Mouse (Mus musculus) intestine, postnatal 0 days (tissue): ENCODE measurements around the gene Mtap. TPM values are rescaled to one million over a fixed set of nuclear protein-coding genes. Genes with fewer than 3 reads are reported as not detected.

Experiments used
- ATAC-seq: fragments of 200-750 bp; cut with Nextera tagmentation; 2 replicates; pipeline ENCODE4 v1.8.0; 2017; ENCODE audit warnings: mild to moderate bottlenecking, moderate TSS enrichment, moderate library complexity
- H3K27ac ChIP-seq: fragments of 300-500 bp; sonication (generic); 2 replicates; pipeline ENCODE4 v1.5.1; 2014; ENCODE audit warnings: mild to moderate bottlenecking, low read depth, low read length, moderate library complexity
- H3K27me3 ChIP-seq: fragments of 300-500 bp; sonication (generic); replicated peaks from 2 replicates; pipeline ENCODE4 v1.6.1; 2014; ENCODE audit warnings: low read length, mixed read lengths; ENCODE audit not compliant: control insufficient read depth, insufficient read depth
- H3K36me3 ChIP-seq: fragments of 300-500 bp; sonication (generic); 2 replicates; pipeline ENCODE4 v1.6.1; 2014; ENCODE audit warnings: mild to moderate bottlenecking, moderate library complexity; ENCODE audit not compliant: control insufficient read depth, insufficient read depth
- H3K4me1 ChIP-seq: fragments of 300-500 bp; sonication (generic); replicated peaks from 2 replicates; pipeline ENCODE4 v1.6.1; 2014; ENCODE audit warnings: antibody characterized with exemption, low read length, mixed read lengths; ENCODE audit not compliant: control insufficient read depth, insufficient read depth
- H3K4me2 ChIP-seq: fragments of 300-500 bp; sonication (generic); replicated peaks from 2 replicates; pipeline ENCODE4 v1.6.1; 2014; ENCODE audit warnings: low read depth, mild to moderate bottlenecking, moderate library complexity
- H3K4me3 ChIP-seq: fragments of 300-500 bp; sonication (generic); 2 replicates; pipeline ENCODE4 v1.5.1; 2014; ENCODE audit warnings: low read depth, low read length
- H3K9ac ChIP-seq: fragments of 300-500 bp; sonication (generic); 2 replicates; pipeline ENCODE4 v1.6.1; 2014; ENCODE audit warnings: mild to moderate bottlenecking, low read depth, low read length
- H3K9me3 ChIP-seq: fragments of 300-500 bp; sonication (generic); 2 replicates; pipeline ENCODE4 v1.6.1; 2016; ENCODE audit warnings: mixed run types; ENCODE audit not compliant: control insufficient read depth
- CTCF ChIP-seq: sonication (generic); IDR thresholded peaks from 2 replicates; pipeline ENCODE4 v1.5.1; 2016; ENCODE audit warnings: low read depth, mild to moderate bottlenecking, control low read depth, antibody characterized with exemption, moderate library complexity
- WGBS: fragments of 180-500 bp; shearing (Covaris S2); extraction: QIAGEN DNeasy Blood & Tissue Kit; methylation state at CpG from one replicate; pipeline ENCODE4 v1.1.7; 2014; 5-methylcytosine and 5-hydroxymethylcytosine counted together
- polyA plus RNA-seq: library from polyadenylated mRNA; unstranded; fragments of >200 nt; fragmentation: Nextera tagmentation; extraction: Ambion mirVana; gene quantifications from 2 replicates; pipeline ENCODE4 v1.2.1, GENCODE M21; 2015

Mtap gene
- polyA plus RNA-seq, 1 experiment from 2014 or later: 13.2 TPM

- ATAC-seq: no peak
Measured at GRCm38 (mm10) chr4:89119900-89120299, 17.0 kb upstream of the Mtap start.

DNA sequence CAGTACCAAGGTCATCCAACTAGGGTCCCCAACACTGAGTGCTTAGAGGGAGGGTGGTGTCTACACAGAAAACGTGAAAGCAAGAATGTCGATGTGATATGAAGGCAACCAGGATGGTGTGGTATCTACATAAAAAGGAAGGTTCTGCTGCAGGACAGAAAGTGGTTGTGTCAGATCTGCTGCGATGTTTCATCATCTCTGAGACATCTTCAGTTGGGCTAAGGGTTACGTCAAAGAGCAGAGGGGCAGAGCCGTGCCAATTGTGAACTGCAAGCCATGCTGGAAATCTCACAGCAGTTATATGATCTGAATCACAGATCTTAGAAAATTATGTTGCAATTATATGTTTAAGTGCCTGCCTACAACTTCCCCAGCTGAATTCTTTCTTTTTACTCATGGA is 16.6 kb upstream of the Mtap start:
- Histone ChIP-seq H3K9me3 (no peaks in the 10 kb centered on the region), H3K27me3 (no peaks in the 10 kb centered on the region), H3K4me1 (no peaks in the 10 kb centered on the region), H3K27ac (no peak overlapping the region), H3K9ac (no peak overlapping the region), H3K36me3 (no peaks in the 10 kb centered on the region), H3K4me3 (no peak overlapping the region), H3K4me2 (no peak overlapping the region)
- WGBS: 82% methylated on average over 5 of the region's 5 CpGs
- TF ChIP-seq CTCF: no peak
- ATAC-seq: no peak

More at GRCm38 (mm10) chr4:89119900-89120299, 17.0 kb upstream of the Mtap start:
- no peak for TF ChIP-seq CTCF
- H3K9ac ChIP-seq: no peak overlapping the region
- no peaks in the 10 kb centered on the region for H3K9me3 ChIP-seq
- H3K4me1 ChIP-seq: no peaks in the 10 kb centered on the region
- no peaks in the 10 kb centered on the region for H3K27me3 ChIP-seq
- H3K4me3 ChIP-seq: no peak overlapping the region
- no peak overlapping the region for H3K4me2 ChIP-seq
- no peaks in the 10 kb centered on the region for H3K36me3 ChIP-seq
- no peak overlapping the region for H3K27ac ChIP-seq

DNA sequence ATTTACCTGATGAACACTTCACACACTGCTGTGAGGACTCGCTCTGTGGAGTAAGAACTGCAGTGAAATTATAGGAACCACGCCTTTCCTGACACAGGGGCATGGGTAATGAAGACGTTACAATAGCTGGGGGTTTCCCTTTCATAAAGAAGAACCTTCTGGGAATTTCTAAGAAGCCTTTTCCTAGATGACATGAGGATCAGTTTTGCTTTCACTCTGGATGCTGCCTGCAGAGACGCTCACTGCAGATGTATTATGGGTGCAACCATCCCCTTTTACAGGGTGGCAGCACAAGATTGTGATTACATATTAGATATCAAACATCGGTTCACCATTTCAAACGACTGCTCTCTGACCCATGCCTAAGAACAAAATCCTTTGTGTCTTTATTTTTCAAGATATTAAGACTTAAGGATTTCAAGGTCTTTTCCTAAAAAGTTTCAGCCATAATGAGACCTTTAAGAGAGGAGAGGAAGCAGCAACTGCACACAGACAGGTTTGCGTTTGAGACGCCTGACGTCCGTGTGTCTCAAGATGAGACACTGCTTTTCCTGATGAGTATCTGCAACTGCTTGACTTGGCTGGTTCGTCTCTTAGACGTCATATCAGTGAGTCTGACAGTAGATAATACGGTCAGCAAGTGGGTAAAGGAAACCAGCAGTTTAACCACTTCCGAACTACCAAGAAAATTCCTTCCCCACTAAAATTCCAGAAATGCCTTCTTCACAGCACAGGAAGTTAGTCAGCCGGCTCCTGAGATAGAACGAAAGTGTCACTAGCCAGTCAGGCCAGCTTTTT is 13.3 kb upstream of the Mtap start:
- H3K4me1 ChIP-seq: no peaks in the 10 kb centered on the region
- no peak overlapping the region for H3K27ac ChIP-seq
- ATAC-seq: no peak
- no peaks in the 10 kb centered on the region for H3K27me3 ChIP-seq
- no peak overlapping the region for H3K4me2 ChIP-seq
- no peaks in the 10 kb centered on the region for H3K36me3 ChIP-seq
- H3K9me3 ChIP-seq: no peaks in the 10 kb centered on the region
- no peak overlapping the region for H3K4me3 ChIP-seq
- no peak overlapping the region for H3K9ac ChIP-seq
- WGBS: 63% methylated on average over 16 of the region's 16 CpGs
- TF ChIP-seq CTCF: no peak

DNA sequence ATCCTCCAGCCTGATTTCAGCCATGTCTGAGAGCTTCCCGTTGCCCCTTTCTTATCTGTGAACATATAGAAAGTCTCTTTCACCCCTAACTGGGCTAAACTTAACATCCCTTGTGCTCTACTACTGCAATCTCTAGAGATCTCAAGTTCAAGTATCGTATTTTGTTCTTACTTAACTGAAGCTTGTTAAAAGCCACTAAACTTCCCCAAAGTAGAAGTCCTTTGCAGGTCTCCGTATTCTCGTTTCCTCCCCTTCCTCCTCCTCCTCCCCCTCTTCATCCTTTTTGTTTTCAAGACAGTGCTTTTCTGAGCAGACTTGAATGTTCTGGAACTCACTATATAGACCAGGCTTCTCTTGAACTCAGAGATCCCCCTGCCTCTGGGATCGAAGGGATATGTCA is 9.2 kb upstream of the Mtap start:
- no peak for ATAC-seq
- Histone ChIP-seq H3K4me1 (no peaks in the 10 kb centered on the region), H3K27ac (no peak overlapping the region), H3K9ac (no peak overlapping the region), H3K4me2 (no peak overlapping the region), H3K4me3 (no peak overlapping the region), H3K36me3 (no peaks in the 10 kb centered on the region), H3K27me3 (no peaks in the 10 kb centered on the region), H3K9me3 (no peaks in the 10 kb centered on the region)
- 48% methylated on average over 5 of the region's 5 CpGs for WGBS
- no peak for TF ChIP-seq CTCF

DNA sequence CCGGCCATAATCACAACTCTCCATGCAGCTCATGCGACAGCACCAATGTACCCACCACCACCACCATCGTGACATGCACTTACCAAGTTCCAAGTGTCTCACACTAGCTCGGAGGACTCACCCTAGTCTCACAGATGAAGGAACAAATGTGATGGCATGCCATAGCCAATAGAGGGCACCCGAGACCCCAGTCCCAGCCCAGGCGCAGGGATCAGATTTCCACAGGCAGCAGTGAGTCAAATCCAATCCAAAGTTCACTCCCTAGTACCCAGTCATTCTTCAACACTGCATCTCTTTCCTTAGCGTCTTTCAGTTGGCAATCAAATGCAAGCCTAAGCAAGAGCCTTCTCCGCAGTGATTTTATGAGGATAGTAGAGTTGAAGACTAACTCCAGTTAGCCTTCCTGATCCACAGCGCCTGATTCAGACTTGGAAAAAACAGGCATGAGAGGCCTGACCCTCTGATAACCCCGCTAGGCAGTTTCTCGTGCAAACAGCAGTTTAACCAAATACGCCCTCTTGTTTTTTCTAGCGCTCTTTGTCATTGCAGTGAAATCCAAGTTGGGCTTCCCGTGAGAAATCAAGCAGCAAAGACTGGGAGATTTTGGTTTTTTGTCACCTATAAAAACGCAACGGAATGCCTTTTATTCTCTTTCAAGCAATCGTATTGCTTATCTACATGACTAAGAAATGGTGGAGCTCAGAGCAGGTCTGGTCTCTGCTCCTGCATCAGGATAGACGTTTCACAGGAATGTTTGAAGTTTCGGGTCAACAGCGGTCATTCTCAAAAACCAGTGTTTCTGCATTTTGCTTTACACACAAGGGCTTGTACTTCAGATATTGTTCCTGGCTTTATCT is 8.6 kb upstream of the Mtap start:
- ATAC-seq: peak; percentile 90
- peak overlapping the region; percentile 50; the same call in 1 of the 2 replicates for H3K27ac ChIP-seq
- peak overlapping the region; percentile 16; the same call in 1 of the 2 replicates for H3K4me3 ChIP-seq
- H3K27me3 ChIP-seq: no peaks in the 10 kb centered on the region
- no peak overlapping the region for H3K9ac ChIP-seq
- no peaks in the 10 kb centered on the region for H3K36me3 ChIP-seq
- H3K9me3 ChIP-seq: no peaks in the 10 kb centered on the region
- peak; percentile 90 for TF ChIP-seq CTCF
- H3K4me1 ChIP-seq: no peaks in the 10 kb centered on the region
- peak overlapping the region; percentile 51 for H3K4me2 ChIP-seq
- 15% methylated on average over 20 of the region's 20 CpGs for WGBS

DNA sequence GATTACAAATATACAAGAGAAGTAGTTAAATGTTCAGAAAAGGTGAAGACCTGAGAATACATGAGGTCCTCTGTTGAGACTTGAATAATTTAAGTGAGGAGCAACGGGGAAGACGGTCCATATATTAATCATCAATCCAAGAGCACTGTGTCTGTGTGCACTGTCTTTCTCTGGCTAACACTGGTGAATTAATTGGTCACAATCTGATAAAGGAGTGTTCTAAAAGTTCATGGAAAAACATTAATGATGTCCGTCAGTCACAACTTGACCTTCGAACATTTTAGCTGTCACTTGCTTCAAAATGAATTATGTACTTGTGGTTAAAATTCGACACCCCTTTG is 8.0 kb upstream of the Mtap start:
- 42% methylated on average over 5 of the region's 5 CpGs for WGBS
- no peak for ATAC-seq
- peak overlapping the region; percentile 16; the same call in 1 of the 2 replicates for H3K4me3 ChIP-seq
- H3K4me1 ChIP-seq: no peaks in the 10 kb centered on the region
- no peaks in the 10 kb centered on the region for H3K9me3 ChIP-seq
- H3K9ac ChIP-seq: no peak overlapping the region
- no peaks in the 10 kb centered on the region for H3K27me3 ChIP-seq
- H3K36me3 ChIP-seq: no peaks in the 10 kb centered on the region
- TF ChIP-seq CTCF: no peak
- H3K4me2 ChIP-seq: peak overlapping the region; percentile 51
- no peak overlapping the region for H3K27ac ChIP-seq
